Mouse (Mus musculus) liver, embryonic 15.5 days (tissue): ENCODE results near the gene Hsdl2. TPM values are rescaled to one million over a fixed set of nuclear protein-coding genes. Genes with fewer than 3 reads are reported as not detected.
"Not testable (repeated sequence)": the region's sequence is repeated elsewhere in the genome, so short reads cannot be mapped to it uniquely, and the experiment has no call there.

Experiments
- ATAC-seq: fragments of 200-750 bp; cut with Nextera tagmentation; 2 replicates; pipeline ENCODE4 v1.8.0; 2017; ENCODE audit warnings: moderate number of reproducible peaks, mild to moderate bottlenecking, moderate library complexity; ENCODE audit not compliant: insufficient read depth
- H3K27ac ChIP-seq: fragments of 300-500 bp; sonication (generic); replicated peaks from 2 replicates; pipeline ENCODE4 v1.5.1; 2015; ENCODE audit warnings: mild to moderate bottlenecking, inconsistent platforms
- H3K27me3 ChIP-seq: fragments of 300-500 bp; sonication (generic); 2 replicates; pipeline ENCODE4 v1.6.1; 2015; ENCODE audit warnings: mild to moderate bottlenecking, inconsistent platforms
- H3K36me3 ChIP-seq: fragments of 300-500 bp; sonication (generic); replicated peaks from 2 replicates; pipeline ENCODE4 v1.6.1; 2015; ENCODE audit warnings: moderate library complexity, mild to moderate bottlenecking, inconsistent platforms
- H3K4me1 ChIP-seq: fragments of 300-500 bp; sonication (generic); replicated peaks from 2 replicates; pipeline ENCODE4 v1.6.1; 2015; ENCODE audit warnings: inconsistent platforms
- H3K4me2 ChIP-seq: fragments of 300-500 bp; sonication (generic); 2 replicates; pipeline ENCODE4 v1.6.1; 2015; ENCODE audit warnings: moderate library complexity, mild to moderate bottlenecking, inconsistent platforms
- H3K4me3 ChIP-seq: fragments of 300-500 bp; sonication (generic); replicated peaks from 2 replicates; pipeline ENCODE4 v1.5.1; 2015; ENCODE audit warnings: mild to moderate bottlenecking, inconsistent platforms
- H3K9ac ChIP-seq: fragments of 300-500 bp; sonication (generic); 2 replicates; pipeline ENCODE4 v1.6.1; 2015; ENCODE audit warnings: moderate library complexity, mild to moderate bottlenecking, inconsistent platforms
- H3K9me3 ChIP-seq: fragments of 300-500 bp; sonication (generic); replicated peaks from 2 replicates; pipeline ENCODE4 v1.6.1; 2016; ENCODE audit warnings: inconsistent platforms
- whole genome bisulfite sequencing: fragments of 180-500 bp; shearing (Covaris S2); methylation state at CpG from one replicate; pipeline ENCODE4 v1.1.7; 2015; ENCODE audit warnings: mixed read lengths; ENCODE audit not compliant: insufficient replicate concordance; 5-methylcytosine and 5-hydroxymethylcytosine counted together
- polyA plus RNA-seq: library from polyadenylated mRNA; unstranded; fragments of >200 nt; fragmentation: Nextera tagmentation; extraction: Ambion mirVana; gene quantifications from 2 replicates; pipeline ENCODE4 v1.2.1, GENCODE M21; 2015

Gene Hsdl2
- polyA plus RNA-seq, 1 experiment from 2014 or later: 19.6 TPM

DNA sequence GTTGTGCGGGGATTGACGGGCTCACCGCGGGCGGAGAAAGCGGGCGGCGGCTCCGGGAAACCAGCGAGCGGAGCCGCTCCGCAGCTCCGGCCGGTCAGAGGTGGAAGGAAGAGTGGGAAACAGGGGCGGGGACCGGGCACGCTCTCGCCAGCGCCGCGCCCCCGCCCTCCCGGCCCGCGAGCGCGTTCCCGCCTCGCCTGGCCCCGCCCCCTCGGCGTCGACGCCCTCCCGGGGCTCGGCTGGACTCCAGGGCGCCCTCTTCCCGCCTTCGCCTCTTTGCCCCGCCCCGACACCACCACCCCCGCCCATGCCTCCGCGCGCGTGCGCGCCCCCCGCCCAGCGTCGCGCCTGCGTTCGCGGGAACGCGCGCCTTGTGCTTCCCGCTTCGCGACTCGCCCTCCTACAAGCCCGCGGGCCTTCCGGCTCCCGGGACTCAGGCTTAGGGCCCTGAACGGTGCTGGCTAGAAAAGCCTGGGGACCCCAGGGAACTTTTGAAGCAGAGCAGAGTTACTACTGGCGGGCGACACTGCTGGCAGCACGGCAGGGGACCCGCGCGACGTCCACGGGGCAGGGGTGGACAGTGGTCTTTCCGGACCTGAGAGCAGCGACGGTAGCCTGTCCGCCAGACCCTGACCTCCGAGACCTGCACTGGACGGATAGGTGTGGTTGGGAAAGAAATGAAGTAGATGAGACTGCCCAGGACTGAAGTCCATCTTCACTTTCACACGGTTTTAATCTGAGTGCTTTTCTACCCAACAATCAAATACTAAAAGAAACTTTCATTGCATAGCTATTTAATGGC lies 32.0 kb upstream of the Hsdl2 start, which contains the start of gene Ptbp3:
TSS of gene Ptbp3 (minus strand) at position 190 of the 802 bp plus-strand sequence.
- no peaks in the 10 kb centered on the region for H3K36me3 ChIP-seq
- H3K9ac ChIP-seq: peak within 1 kb of the TSS; percentile 100
- H3K27ac ChIP-seq: peak within 1 kb of the TSS; percentile 100
- peak; percentile 89 for ATAC-seq
- H3K4me3 ChIP-seq: peak within 1 kb of the TSS; percentile 99
- no peaks in the 10 kb centered on the region for H3K9me3 ChIP-seq
- H3K4me1 ChIP-seq: peaks cover 51% of the 10 kb centered on the region
- peak within 1 kb of the TSS; percentile 96 for H3K4me2 ChIP-seq
- under 1% methylated on average over 78 of the region's 83 CpGs for WGBS
- H3K27me3 ChIP-seq: no peaks in the 10 kb centered on the region

DNA sequence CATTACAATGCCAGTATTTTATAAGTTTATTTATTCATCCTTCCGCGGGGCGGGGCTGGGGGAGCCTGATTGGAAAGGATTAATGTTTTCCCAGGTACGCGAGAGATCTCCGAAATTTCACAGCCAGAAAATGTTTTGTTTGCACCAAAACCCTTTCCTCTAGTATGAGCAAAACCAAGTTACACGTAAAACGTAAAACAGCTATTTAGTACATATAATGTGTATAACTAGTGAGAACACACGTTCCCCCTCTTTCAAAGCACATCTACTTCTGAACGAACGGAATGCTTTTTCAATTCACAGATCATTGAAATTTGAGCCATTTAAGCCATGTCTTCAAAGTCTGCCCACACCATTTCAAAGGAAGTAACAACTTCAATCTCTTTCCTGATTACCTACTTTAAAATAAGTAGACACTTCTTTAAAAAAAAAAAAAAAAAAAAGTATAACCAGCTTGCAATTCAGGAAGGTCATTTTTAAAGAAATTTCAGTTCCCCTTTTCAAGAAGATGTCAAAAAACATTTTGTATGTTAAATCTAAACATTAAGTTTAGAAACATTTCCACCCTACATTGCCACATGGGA lies 31.3 kb upstream of the Hsdl2 start:
- no peak for ATAC-seq
- Histone ChIP-seq H3K9me3 (no peaks in the 10 kb centered on the region), H3K4me3 (peak overlapping the region; percentile 99), H3K9ac (peak overlapping the region; percentile 89), H3K4me2 (peak overlapping the region; percentile 96), H3K36me3 (no peaks in the 10 kb centered on the region), H3K27ac (peak overlapping the region; percentile 100), H3K27me3 (no peaks in the 10 kb centered on the region), H3K4me1 (peaks cover 48% of the 10 kb centered on the region)
- WGBS: 15% methylated on average over 11 of the region's 11 CpGs

DNA sequence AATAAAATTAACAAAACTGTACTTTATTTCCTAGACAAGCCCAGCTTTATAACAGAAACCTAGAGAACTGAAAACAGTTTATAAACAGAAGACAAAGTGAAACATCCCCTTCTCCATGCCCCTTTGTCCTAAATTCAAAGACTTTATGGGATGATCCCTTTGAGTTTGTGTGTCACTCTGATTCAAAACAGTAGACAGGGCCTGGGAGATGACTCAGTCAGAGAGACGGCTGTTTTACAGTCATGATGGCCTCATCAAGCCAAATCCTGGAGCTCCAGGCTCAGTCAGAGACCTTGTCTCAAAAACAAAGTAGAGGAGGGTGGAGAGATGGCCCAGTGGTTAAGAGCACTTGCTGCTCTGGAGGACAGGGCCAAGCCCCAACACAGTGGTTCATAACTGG lies 29.5 kb upstream of the Hsdl2 start:
- WGBS: 77% methylated on average over 1 of the region's 1 CpGs
- H3K4me1 ChIP-seq: peaks cover 44% of the 10 kb centered on the region

DNA sequence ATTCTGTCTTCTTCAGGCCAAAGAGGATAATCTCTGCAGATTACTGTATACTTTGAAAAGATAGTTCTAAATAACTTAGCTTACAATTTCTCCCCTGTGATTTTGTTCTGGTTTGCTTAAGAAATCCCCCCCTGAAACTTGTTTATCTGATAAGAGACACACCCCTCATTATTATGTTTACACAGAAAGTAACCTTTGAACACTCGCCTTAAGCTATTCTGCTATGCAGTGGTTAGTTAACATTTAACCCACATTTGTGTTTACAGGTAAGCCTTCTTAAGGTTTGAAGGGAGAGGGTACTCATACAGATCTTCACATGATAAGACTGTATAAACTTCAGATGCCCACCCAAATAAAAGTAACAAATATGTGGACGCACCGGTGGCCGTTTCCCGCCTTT lies 28.5 kb upstream of the Hsdl2 start:
- Histone ChIP-seq H3K27ac (no peak overlapping the region), H3K4me2 (no peak overlapping the region), H3K9me3 (no peaks in the 10 kb centered on the region), H3K36me3 (no peaks in the 10 kb centered on the region), H3K4me3 (no peak overlapping the region), H3K4me1 (peaks cover 42% of the 10 kb centered on the region), H3K27me3 (no peaks in the 10 kb centered on the region), H3K9ac (no peak overlapping the region)
- ATAC-seq: no peak
- 78% methylated on average over 5 of the region's 5 CpGs for WGBS

More for the DNA sequence above, 29.5 kb upstream of the Hsdl2 start:
- H3K36me3 ChIP-seq: no peaks in the 10 kb centered on the region
- H3K9ac ChIP-seq: no peak overlapping the region
- no peak for ATAC-seq
- H3K4me3 ChIP-seq: no peak overlapping the region
- no peak overlapping the region for H3K27ac ChIP-seq
- no peak overlapping the region for H3K4me2 ChIP-seq
- H3K9me3 ChIP-seq: no peaks in the 10 kb centered on the region
- no peaks in the 10 kb centered on the region for H3K27me3 ChIP-seq

DNA sequence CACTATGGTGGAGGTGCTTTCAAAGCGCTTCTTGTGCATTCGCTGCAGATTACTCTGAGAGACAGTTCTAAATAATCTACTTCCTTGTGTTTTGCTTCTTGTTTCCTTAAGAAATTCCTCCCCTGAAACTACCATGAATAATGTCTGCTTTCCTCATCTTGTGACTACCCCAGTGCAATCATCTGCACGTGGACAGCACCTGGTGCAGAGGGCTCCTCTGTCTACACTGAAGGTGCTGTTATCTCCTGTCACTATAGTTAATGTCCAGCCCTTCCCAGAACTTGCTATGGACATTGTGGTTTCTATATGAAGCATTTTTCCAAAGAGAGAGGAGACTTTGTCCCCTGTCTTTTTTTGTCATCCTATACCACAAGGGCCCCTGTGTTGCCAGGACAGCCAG lies 27.8 kb upstream of the Hsdl2 start:
- Histone ChIP-seq H3K27ac (peak overlapping the region; percentile 43; the same call in 1 of the 2 replicates), H3K4me1 (peaks cover 48% of the 10 kb centered on the region), H3K9me3 (no peaks in the 10 kb centered on the region), H3K9ac (no peak overlapping the region), H3K4me3 (no peak overlapping the region), H3K27me3 (no peaks in the 10 kb centered on the region), H3K36me3 (no peaks in the 10 kb centered on the region), H3K4me2 (no peak overlapping the region)
- no peak for ATAC-seq
- 59% methylated on average over 3 of the region's 3 CpGs for WGBS

DNA sequence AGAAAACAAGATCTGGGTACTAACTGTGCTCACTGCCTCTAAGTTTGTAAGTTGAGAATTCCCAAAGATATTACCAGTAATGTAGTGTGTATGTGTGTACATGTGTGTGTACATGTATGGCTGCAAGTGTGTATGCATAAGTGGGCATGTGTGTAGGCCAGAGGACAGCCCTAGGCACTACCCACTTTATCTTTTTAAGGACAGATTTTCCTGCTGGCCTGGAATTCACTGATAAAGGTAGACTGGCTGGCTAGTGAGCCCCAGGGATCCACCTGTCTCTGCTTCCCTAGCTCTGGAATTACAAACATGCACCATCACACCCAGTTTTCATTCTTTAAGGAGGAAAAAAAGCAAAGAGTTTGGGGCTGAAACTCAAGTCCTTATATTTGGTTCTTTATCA lies 26.2 kb upstream of the Hsdl2 start:
- Histone ChIP-seq H3K9ac (no peak overlapping the region), H3K4me2 (no peak overlapping the region)
- peak; percentile 68 for ATAC-seq

DNA sequence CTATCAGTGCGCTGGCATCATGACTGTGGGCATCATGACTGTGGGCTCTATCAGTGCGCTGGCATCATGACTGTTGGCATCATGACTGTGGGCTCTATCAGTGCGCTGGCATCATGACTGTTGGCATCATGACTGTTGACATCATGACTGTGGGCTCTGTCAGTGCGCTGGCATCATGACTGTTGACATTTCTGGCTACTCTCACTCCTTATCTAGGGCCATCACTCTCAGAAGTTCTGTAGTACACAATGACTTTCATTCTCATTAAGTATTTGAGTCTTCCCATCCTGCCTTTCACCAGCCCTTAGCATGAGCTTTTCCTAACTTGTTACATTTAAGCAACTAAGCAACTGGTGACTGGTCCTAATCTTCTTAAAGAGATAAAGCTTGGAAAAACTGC lies 24.0 kb upstream of the Hsdl2 start:
- H3K36me3 ChIP-seq, H3K9ac ChIP-seq, ATAC-seq, H3K9me3 ChIP-seq, H3K4me3 ChIP-seq, H3K4me2 ChIP-seq, H3K27me3 ChIP-seq: not testable (repeated sequence)
- H3K4me1 ChIP-seq: peaks cover 33% of the 10 kb centered on the region
- WGBS: 87% methylated on average over 4 of the region's 4 CpGs
- peak overlapping the region; percentile 34; the same call in 1 of the 2 replicates for H3K27ac ChIP-seq

More for the DNA sequence above, 26.2 kb upstream of the Hsdl2 start:
- no peak overlapping the region for H3K27ac ChIP-seq
- peaks cover 47% of the 10 kb centered on the region for H3K4me1 ChIP-seq
- no peak overlapping the region for H3K4me3 ChIP-seq
- H3K27me3 ChIP-seq: no peaks in the 10 kb centered on the region
- no peaks in the 10 kb centered on the region for H3K9me3 ChIP-seq
- H3K36me3 ChIP-seq: no peaks in the 10 kb centered on the region

DNA sequence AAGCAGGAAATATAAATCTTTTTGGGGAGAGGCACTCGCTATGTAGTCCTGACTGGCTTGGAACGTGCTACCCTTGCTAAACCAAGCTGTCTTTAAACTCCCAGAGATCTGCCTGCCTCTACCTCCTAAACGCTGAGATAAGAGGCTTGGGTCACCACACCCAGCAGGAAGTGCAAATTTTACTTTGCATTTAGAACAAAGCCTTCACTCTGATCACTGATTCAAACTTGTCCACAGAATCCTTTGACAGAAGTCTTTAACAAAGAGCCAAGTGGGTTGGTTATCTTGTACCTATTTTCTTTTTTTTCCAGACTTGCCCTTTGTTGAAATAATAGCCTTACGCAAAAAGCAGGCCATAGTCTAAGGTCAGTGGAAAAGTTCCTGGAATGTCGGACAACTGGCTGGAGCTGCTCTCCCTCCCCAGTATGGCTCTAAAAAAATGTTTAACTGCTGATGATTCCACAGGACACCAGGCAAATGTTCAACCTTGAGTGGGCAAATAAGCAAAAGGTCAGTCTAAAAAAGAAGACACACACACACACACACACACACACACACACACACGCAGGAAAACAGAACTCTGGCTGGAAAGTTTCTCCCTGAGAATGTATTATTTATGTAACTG lies 23.2 kb upstream of the Hsdl2 start:
- no peaks in the 10 kb centered on the region for H3K9me3 ChIP-seq
- H3K9ac ChIP-seq: no peak overlapping the region
- no peaks in the 10 kb centered on the region for H3K36me3 ChIP-seq
- peak overlapping the region; percentile 34 for H3K27ac ChIP-seq
- no peak overlapping the region for H3K4me3 ChIP-seq
- H3K27me3 ChIP-seq: no peaks in the 10 kb centered on the region
- peak; percentile 68 for ATAC-seq
- no peak overlapping the region for H3K4me2 ChIP-seq
- H3K4me1 ChIP-seq: peaks cover 33% of the 10 kb centered on the region
- WGBS: 53% methylated on average over 6 of the region's 6 CpGs

DNA sequence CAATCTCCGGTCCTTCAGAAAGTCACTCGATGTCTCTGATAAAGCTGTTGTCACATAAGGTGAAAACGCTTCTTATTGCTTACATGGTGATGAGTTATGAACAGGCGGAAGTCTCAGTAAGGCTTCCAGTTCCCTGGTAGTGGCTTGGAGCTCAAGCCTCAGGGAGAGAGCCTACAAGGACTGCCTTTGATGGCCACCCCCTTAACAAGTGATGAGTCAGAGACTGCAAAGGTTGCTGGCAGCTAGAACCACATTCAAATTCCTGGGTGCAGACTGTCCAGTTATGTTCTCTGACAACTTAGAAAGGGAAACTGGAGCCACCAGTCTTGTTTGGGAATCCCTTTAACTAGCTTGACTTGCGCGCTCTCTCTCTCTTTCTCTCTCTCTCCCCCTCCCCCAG lies 21.2 kb upstream of the Hsdl2 start:
- H3K4me1 ChIP-seq: peaks cover 24% of the 10 kb centered on the region
- H3K4me2 ChIP-seq: no peak overlapping the region
- H3K4me3 ChIP-seq: no peak overlapping the region
- no peaks in the 10 kb centered on the region for H3K27me3 ChIP-seq
- no peak for ATAC-seq
- H3K9ac ChIP-seq: no peak overlapping the region
- H3K36me3 ChIP-seq: no peaks in the 10 kb centered on the region
- WGBS: 83% methylated on average over 6 of the region's 6 CpGs
- no peak overlapping the region for H3K27ac ChIP-seq
- no peaks in the 10 kb centered on the region for H3K9me3 ChIP-seq

DNA sequence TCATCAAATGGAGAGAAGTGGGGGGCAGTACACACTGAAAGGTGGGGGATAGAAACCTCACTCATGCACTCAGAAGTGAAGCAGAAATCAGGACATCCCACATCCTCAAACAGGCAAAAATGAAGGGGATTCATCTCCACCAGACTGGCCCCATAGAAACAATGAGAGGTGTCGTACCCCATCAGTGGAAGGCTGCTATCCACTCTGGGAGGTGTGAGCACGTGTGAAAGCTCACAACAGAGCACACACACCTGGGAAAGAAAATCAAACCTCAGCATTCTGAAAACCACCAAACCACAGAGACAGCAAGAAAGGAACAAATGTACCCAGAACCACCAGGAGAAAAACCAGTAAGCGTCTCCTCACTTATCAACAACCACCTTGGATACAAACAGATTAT lies 17.2 kb upstream of the Hsdl2 start:
- Histone ChIP-seq H3K36me3 (no peaks in the 10 kb centered on the region), H3K4me2 (no peak overlapping the region), H3K9ac (no peak overlapping the region), H3K4me3 (no peak overlapping the region), H3K9me3 (no peaks in the 10 kb centered on the region), H3K4me1 (peaks cover 13% of the 10 kb centered on the region), H3K27me3 (no peaks in the 10 kb centered on the region), H3K27ac (no peak overlapping the region)
- WGBS: 44% methylated on average over 3 of the region's 3 CpGs
- ATAC-seq: no peak

DNA sequence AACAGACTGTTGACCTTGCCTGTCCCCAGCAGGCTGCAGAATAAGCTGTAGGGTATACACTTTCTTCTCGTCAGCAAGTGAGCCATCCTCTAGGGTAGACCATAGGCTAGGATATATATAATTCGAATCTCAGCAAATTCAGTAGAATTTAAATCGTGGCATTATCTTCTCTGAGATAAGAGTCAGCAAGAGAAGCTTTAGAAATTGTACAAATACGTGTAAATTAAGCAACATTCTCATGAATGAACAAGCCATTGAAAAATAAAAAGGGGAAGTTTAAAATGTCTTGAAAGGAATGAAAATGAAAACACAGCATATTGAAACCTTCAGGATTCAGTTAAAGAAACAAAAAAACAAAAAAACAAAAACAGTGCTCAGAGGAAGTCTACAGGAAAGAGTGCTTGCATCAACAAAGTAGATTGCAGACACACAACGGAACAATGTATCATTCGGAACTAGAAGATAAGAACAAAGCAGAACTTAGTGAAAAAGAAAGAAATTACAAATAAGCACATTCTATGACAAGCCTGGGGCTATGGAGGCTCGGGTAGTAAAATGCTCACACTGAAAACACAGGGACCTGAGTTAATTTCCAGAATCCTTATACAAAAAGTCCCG lies 15.7 kb upstream of the Hsdl2 start:
- no peak overlapping the region for H3K4me2 ChIP-seq
- H3K4me3 ChIP-seq: no peak overlapping the region
- H3K9me3 ChIP-seq: no peaks in the 10 kb centered on the region
- no peaks in the 10 kb centered on the region for H3K36me3 ChIP-seq
- no peak overlapping the region for H3K27ac ChIP-seq
- H3K27me3 ChIP-seq: no peaks in the 10 kb centered on the region
- no peak for ATAC-seq
- no peak overlapping the region for H3K9ac ChIP-seq
- 14% methylated on average over 8 of the region's 8 CpGs for WGBS
- H3K4me1 ChIP-seq: peaks cover 18% of the 10 kb centered on the region
